Comparison of ENCODE assay signal across 8 mouse cellular contexts in genomic region chr6:43665677-43666546, GRCm38 (mm10). TPM values are rescaled to one million over a fixed set of nuclear protein-coding genes. Genes with fewer than 3 reads are reported as not detected.
DNase-seq lines count a peak whose midpoint lies in the region; ATAC-seq and TF ChIP-seq lines count a peak whose summit lies in the region.

Gene Tpk1, minus strand, starts transcription at chr6:43666278.

- TF ChIP-seq CTCF in cortical plate, adult 2 months (IDR thresholded peaks at IDR 0.05; ENCODE audit: extremely low read depth, insufficient read depth, low read length), result no peak

- peak within 1 kb of the TSS; percentile 72 for H3K4me3 ChIP-seq in cortical plate, adult 2 months (ENCODE audit: insufficient read depth, low read length)
- peak within 1 kb of the TSS; percentile 96 for H3K4me3 ChIP-seq in megakaryocyte, embryonic 14.5 days (replicated peaks)

- H3K27ac ChIP-seq in cortical plate, adult 2 months (ENCODE audit: insufficient read depth, low read length), result peak within 1 kb of the TSS; percentile 97

- peak; percentile 91 for ATAC-seq in activated CD4-positive, CD25-positive, alpha-beta regulatory T cell, adult 4 months

- DNase-seq in gastrocnemius, adult 8-10 months (ENCODE audit: low spot score in 2 of 2), result peak; percentile 80 to 86
- DNase-seq in hindlimb bud, embryonic 11.5 days (ENCODE audit: extremely low spot score, low read depth, low spot score), result peak; percentile 77
- DNase-seq in left cerebral cortex, adult 8-10 months (ENCODE audit: low spot score in 2 of 2), result peak; percentile 78 to 89
- DNase-seq in right cerebral cortex, postnatal 10 days (ENCODE audit: low spot score in 2 of 2), result peak; percentile 95 to 96
- DNase-seq in urinary bladder, postnatal 25 days (ENCODE audit: low spot score), result peak; percentile 91

- peak; percentile 92 for TF ChIP-seq POLR2A in cortical plate, adult 2 months (IDR thresholded peaks at IDR 0.05; ENCODE audit: extremely low read depth, insufficient read depth, low read length)

- no peaks in the 10 kb centered on the region for H3K27me3 ChIP-seq in megakaryocyte, embryonic 14.5 days (replicated peaks)

- peaks cover 3% of the 10 kb centered on the region; the same call in 1 of the 2 replicates for H3K9me3 ChIP-seq in megakaryocyte, embryonic 14.5 days

- peaks cover 16% of the 10 kb centered on the region for H3K36me3 ChIP-seq in megakaryocyte, embryonic 14.5 days (replicated peaks; ENCODE audit: low read length)

- H3K4me1 ChIP-seq in cortical plate, adult 2 months (ENCODE audit: control insufficient read depth, insufficient read depth, low read length), result peaks cover 3% of the 10 kb centered on the region; the same call in 1 of the 2 replicates
- H3K4me1 ChIP-seq in megakaryocyte, embryonic 14.5 days, result peaks cover 29% of the 10 kb centered on the region; the same call in 1 of the 2 replicates

RNA-seq across cellular contexts. Expression of gene Tpk1, which starts in this region (rescaled TPM):
- 10 to 100 TPM in 1 of 2 experiments, 1 to 10 TPM in 1; 9.0 to 10.5 TPM for polyA plus RNA-seq in activated CD4-positive, CD25-positive, alpha-beta regulatory T cell, adult 4 months (2017; shearing (Covaris generic))
- 2.7 and 3.4 TPM in 2 replicates for polyA plus RNA-seq in cortical plate, adult 2 months (2012; rRNA removed)
- total RNA-seq in gastrocnemius, adult 8-10 months (2022), result 1 to 10 TPM in 2 of 4 experiments, under 1 TPM in 2; 0.70 to 1.7 (median 1.3) TPM
- total RNA-seq in left cerebral cortex, adult 8-10 months (2022), result 1 to 10 TPM; 2.2 to 5.8 (median 4.1) TPM
- polyA plus RNA-seq in megakaryocyte, embryonic 14.5 days (2012; ENCODE audit: insufficient read depth, low replicate concordance), result not detected in 2 replicates

Comparison
In these comparisons a context has a peak if more than half of its experiments do, and no peak if none do; other contexts are left out.
1. Peak in every context shown above with its lines: DNase-seq, ATAC-seq, H3K4me3 ChIP-seq and H3K27ac ChIP-seq.